Mouse (Mus musculus): ENCODE data around the gene Cd28. TPM values are rescaled to one million over a fixed set of nuclear protein-coding genes. Genes with fewer than 3 reads are reported as not detected.

Gene Cd28
- polyA plus RNA-seq, 1 experiment: 0.88 TPM

DNA sequence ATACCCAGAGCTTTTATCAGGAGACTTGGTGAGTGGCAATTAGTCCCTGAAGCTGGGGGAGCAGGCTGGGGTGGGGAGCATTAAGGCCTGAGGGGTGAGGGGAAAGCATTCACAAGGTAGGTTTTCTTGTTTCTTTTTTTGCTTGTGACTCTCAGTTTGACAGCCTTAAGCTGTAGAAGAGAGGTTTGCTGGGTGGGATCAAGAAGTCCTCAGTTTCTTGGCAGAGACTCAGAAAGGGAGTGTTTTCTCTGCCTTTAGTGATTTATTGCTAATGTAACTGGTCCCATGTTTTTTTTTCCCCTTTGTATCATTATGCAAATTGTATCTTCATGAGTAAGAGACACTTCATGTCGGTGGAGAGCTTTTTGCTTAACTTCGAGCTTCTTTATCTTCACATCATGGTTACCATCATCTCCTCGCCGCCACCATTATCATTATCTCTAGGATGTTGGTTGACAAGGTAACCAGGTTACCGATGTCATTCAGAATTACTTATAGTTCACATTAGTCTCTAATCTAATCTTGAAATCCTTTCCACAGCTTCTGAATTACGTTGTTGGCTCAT is 33.7 kb downstream of the Cd28 start:
- no peak for DNase-seq (ENCODE audit: low spot score)

GRCm38 (mm10) chr1:60751011-60751410 is 34.4 kb downstream of the Cd28 start:
- no peak for DNase-seq (ENCODE audit: low spot score)

DNA sequence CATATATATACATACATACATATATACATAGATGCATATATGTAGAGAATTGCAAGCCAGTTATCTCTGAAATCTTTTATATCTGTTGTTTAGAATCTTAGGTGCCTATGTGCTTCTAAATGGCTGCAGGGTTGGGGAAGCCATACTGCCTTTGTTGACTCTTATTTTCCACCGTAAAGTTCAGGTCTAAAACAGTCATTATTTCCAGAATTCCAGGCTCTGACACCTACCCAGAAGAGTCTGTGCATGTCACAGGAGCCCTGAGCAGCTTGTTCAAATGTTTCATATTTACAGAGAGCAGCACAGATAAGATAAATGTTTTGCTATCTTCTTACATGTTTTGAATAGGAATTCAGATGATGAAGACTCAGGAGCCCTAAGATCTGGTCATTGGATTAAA is 36.4 kb downstream of the Cd28 start:
- DNase-seq (ENCODE audit: low spot score): no peak

DNA sequence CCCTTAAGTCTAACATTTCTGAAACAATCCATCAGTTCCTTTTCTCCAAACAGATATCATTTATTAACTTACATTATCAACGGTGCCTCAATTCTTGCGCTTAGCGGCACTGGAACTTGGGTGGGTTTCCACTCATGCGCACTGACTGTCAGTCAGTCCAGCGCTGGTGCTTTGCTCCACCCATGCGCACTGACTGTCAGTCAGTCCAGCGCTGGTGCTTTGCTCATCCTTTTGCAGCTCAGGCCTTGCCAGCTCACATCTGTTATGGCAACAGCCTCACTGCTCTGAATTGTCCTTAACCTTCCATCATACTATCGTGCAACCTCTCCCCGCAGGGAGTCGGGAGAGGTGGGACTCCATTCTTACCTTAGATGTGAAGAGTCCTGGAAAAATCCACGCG is 37.4 kb downstream of the Cd28 start:
- DNase-seq (ENCODE audit: low spot score): no peak

- DNase-seq (ENCODE audit: low spot score): no peak
Measured at GRCm38 (mm10) chr1:60755391-60756243, 39.0 kb downstream of the Cd28 start.

- DNase-seq (ENCODE audit: low spot score): no peak
Measured at GRCm38 (mm10) chr1:60757631-60758030, 41.0 kb downstream of the Cd28 start.

DNA sequence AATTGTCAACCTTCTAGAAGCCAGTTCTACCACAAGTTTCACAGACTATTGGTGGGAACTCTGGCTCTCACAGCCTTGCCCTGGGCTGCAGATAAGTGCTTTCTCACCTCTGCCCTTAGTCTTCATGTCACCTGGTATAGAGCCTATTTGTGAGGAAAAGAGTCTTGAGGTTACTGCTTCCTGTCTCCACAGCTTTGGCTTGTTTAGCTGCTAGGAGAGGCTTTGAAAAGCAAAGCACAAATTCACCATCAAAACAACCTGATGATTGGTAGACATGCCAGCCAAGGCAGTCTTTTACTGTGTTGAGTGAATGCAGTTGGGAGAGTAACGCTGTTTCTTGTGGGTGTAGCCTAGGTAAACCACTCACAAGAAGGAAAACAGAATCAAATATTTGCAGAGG is 41.6 kb downstream of the Cd28 start:
- no peak for DNase-seq (ENCODE audit: low spot score)

DNA sequence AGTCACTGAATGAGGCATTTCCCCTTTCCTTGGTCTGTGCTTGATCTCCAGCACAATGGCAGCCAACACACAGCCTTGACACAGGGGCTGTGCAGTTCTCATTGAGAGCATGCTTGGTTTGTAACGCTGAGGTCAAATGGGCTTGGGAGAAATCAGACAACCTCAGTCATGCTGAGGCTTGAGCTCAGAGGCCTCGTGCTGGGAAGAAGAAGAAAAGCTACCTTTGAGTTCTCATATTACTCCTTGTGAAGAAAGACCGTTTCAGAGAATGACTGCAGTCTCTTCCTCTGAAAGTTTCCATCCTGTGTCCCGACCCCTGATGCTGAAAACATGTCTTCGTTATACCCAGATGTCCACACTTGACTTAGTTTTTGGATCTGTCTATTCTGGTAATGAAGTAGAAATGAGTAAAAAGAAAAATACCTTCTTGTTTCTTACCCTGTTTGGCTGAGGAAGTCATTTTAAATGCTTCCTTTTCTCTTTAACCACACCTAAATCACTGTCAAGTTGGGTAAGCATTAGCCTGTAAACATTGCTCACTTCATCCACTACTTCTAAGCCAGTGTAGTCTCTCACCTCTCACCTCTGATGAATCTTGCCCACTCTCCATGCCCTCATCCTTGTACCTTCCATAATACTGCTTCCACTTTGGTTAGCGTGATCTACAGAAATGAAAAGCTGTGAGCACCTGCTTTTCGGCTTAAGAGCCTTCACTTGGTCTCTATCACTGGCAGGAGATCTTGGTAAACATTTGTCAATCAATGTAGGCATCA is 43.1 kb downstream of the Cd28 start:
- no peak for DNase-seq (ENCODE audit: low spot score)

DNA sequence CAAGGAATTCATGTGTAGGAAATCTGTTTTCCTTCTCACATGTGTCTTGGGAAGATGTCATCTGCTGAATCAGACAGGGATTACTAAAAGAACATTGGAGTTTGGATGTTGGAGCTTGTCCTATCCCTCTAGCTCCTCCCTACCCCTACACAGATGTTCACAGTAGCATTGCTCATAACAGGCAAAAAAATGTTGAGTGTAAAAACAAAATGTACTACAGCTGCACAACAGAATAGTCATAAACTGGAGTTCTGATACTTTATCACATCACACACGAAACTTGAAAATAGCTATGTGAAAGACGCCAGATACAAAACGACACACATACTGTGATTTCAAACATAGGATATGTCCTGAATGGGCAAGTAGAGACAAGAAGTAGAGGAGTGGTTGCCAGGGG is 43.9 kb downstream of the Cd28 start:
- DNase-seq (ENCODE audit: low spot score): no peak

- no peak for DNase-seq (ENCODE audit: low spot score)
Measured at GRCm38 (mm10) chr1:60761528-60762171, 45.0 kb downstream of the Cd28 start.

DNA sequence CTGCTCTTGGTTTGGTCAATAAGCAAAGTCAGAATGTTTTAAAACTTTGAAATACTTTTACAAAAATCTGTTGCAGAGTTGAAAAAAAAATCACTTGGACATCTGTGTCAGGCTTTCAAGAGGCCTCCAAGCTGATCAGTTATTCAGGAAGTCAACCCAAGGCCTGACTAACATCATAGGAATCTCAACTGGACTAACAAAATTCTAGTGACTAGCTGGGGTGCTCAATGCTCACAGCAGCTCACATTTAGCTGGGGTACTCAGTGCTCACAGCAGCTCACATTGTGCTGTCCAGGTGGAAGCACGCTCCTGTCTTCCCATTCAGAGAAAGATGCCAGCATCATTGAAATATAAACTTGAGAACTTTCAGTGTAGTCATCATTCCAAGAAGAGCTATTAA is 45.9 kb downstream of the Cd28 start:
- DNase-seq (ENCODE audit: low spot score): no peak

- DNase-seq (ENCODE audit: low spot score): no peak
Measured at GRCm38 (mm10) chr1:60762916-60763315, 46.3 kb downstream of the Cd28 start.

GRCm38 (mm10) chr1:60771771-60772170 is 55.2 kb downstream of the Cd28 start:
- no peak for DNase-seq (ENCODE audit: low spot score)

GRCm38 (mm10) chr1:60773231-60773630 is 56.6 kb downstream of the Cd28 start:
- DNase-seq (ENCODE audit: low spot score): no peak

DNA sequence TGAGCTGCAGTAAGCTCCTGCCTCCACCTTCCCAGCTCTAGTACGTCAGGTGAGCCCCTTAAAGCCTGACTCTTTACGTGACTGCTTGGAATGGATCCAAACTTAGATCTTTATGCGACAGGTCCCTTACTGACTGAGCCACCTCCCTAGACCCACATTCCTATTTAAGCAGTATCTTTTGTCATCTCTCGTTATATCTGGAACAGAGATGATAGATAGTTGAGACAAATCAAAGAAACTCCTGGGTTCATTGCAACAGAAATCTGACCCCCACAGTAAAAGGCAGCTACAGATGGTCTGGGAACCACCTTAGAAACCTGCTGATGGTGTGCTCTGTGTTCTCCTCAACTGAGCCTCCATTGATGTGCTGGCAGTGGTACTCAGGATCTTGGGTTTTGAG is 59.6 kb downstream of the Cd28 start:
- DNase-seq (ENCODE audit: low spot score): no peak

- no peak for DNase-seq (ENCODE audit: low spot score)
Measured at GRCm38 (mm10) chr1:60776906-60777305, 60.3 kb downstream of the Cd28 start.

GRCm38 (mm10) chr1:60778465-60779115 is 62.0 kb downstream of the Cd28 start:
- no peak for DNase-seq (ENCODE audit: low spot score)

DNA sequence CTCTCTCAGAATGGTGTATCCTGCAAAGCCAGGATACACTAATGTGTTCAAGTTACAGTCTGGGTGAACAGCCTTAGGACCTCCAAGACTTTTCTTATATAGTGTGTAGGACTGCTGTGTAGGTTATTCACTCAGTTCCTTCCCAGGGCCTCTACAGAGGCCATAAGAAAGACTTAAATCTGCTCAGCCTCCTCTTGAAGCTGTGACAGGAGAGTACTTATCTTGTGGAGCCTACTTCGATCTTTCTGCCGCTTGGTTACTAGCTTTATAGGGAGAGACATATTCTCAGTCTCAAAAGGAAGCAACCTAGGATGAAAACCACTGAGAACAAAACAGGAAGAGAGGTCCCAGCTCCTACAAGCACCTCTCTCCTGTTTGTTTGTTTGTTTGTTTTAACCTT is 62.6 kb downstream of the Cd28 start:
- no peak for DNase-seq (ENCODE audit: low spot score)

- no peak for DNase-seq (ENCODE audit: low spot score)
Measured at GRCm38 (mm10) chr1:60781666-60782065, 65.1 kb downstream of the Cd28 start.

DNA sequence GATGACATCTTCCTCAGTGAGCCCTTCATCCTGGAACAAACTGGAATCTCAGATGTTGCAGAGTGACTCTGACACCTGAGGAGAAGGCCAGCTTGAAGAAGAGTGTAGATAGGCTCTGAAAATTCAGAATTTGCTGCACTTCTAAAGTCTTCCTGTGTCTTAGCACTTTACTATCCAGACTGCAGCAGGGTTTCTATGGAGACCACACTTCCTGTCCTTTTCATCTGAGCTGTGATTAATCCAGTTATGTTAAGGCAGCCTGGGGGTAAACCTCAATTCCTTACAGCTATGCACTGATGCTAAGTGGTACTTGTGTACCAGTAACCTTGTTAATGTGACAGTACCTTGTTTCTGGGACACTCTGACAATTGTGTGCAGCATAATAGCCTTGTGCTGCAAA is 77.1 kb downstream of the Cd28 start:
- DNase-seq (ENCODE audit: low spot score): no peak

- no peak for DNase-seq (ENCODE audit: low spot score)
Measured at GRCm38 (mm10) chr1:60795677-60796205, 79.1 kb downstream of the Cd28 start.
